ENCODE assay signal across 21 mouse cellular contexts in the genomic region with DNA sequence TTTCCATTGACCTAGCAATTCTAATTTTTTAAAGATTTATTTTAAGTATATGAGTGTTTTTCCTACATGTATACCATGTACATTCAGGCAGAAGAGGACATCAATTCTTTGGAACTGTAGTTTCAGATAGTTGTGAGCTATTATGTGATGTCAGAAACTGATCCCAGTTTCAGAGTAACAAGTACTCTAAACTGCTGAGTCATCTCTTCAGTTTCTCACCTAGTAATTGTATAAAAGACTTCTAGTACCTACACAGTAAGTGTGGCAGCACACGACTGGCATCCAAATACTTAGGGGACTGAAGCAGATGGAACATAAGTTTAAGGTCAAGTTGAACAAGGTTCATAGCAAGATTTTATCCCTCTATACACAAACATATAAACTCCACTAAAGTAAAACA. TPM values are rescaled to one million over a fixed set of nuclear protein-coding genes. Genes with fewer than 3 reads are reported as not detected.
DNase-seq lines count a peak whose midpoint lies in the region; TF ChIP-seq lines count a peak whose summit lies in the region.
"Had no signal": no experiment of that assay in that cellular context is flagged by ENCODE, and none has a peak within 500 bp of the region (broad histone marks: within the 10 kb centered on the region; RNA-seq: fewer than 3 reads in every experiment).

No protein-coding gene starts in this region.

- TF ChIP-seq EP300 in MEL (IDR thresholded peaks at IDR 0.05; ENCODE audit: low read depth in 1 of 2, low read length in 2 of 2): no peak

- H3K9ac ChIP-seq in MEL (ENCODE audit: control insufficient read depth, low read depth, low read length, poor library complexity, severe bottlenecking): no peak overlapping the region
- H3K9ac ChIP-seq: embryonic facial prominence, embryonic 13.5 days; embryonic facial prominence, embryonic 15.5 days; forebrain, embryonic 12.5 days had no signal

- no peaks in the 10 kb centered on the region; a peak in 1 of 4 replicates for H3K4me1 ChIP-seq in MEL (ENCODE audit: control insufficient read depth in 1 of 2, insufficient read depth in 2 of 2, low read length in 2 of 2)
- H3K4me1 ChIP-seq: embryonic facial prominence, embryonic 15.5 days; forebrain, embryonic 12.5 days had no signal

- H3K27me3 ChIP-seq in MEL (ENCODE audit: control insufficient read depth in 1 of 2, insufficient read depth in 2 of 2, low read length in 2 of 2): no peaks in the 10 kb centered on the region
- H3K27me3 ChIP-seq: embryonic facial prominence, embryonic 13.5 days; embryonic facial prominence, embryonic 15.5 days; forebrain, embryonic 12.5 days had no signal

- H3K4me3 ChIP-seq in layer of hippocampus, adult 2 months: no peak overlapping the region
- no peak overlapping the region for H3K4me3 ChIP-seq in MEL (ENCODE audit: control insufficient read depth in 1 of 2, insufficient read depth in 1 of 2, low read depth in 2 of 2, low read length in 2 of 2)
- H3K4me3 ChIP-seq: embryonic facial prominence, embryonic 13.5 days; embryonic facial prominence, embryonic 15.5 days; erythroblast, embryonic 14.5 days; forebrain, embryonic 10.5 days; forebrain, embryonic 12.5 days had no signal

- no peak for TF ChIP-seq POLR2A in MEL (IDR thresholded peaks at IDR 0.05; ENCODE audit: control insufficient read depth in 1 of 2, insufficient read depth in 1 of 2, low read depth in 1 of 2, low read length in 2 of 2, poor library complexity in 1 of 2)

- TF ChIP-seq CTCF in layer of hippocampus, adult 2 months (conservative IDR thresholded peaks at IDR 0.05): no peak
- TF ChIP-seq CTCF in MEL (IDR thresholded peaks at IDR 0.05 in 2 of 3, conservative IDR thresholded peaks at IDR 0.05 in 1 of 3; ENCODE audit: control insufficient read depth in 1 of 3, insufficient read depth in 1 of 3, low read depth in 2 of 3, low read length in 3 of 3, poor library complexity in 1 of 3, severe bottlenecking in 1 of 3): no peak

- TF ChIP-seq RAD21 in MEL (IDR thresholded peaks at IDR 0.05; ENCODE audit: low read depth, low read length): no peak

- no peak for DNase-seq in layer of hippocampus, adult 2 months (ENCODE audit: low spot score in 2 of 2)
- DNase-seq in layer of hippocampus, postnatal 36 days: no peak
- no peak for DNase-seq in MEL (ENCODE audit: low read depth, low spot score)
- no peak for DNase-seq in right cerebral cortex, postnatal 36 days (ENCODE audit: low spot score in 2 of 2)
- DNase-seq in ovary, postnatal 10 days (ENCODE audit: low spot score): no peak
- DNase-seq: adrenal gland, adult 8-10 months; adrenal gland, postnatal 25 days; B cell, adult 2 months; cerebellum, adult 11 months; cerebellum, adult 18-20 months; cerebellum, adult 8-10 months; cerebellum, adult 9-11 months; cerebellum, postnatal 14 days; cerebellum, postnatal 36 days; embryo, embryonic 11 days had no signal

- no peaks in the 10 kb centered on the region for H3K79me2 ChIP-seq in MEL (ENCODE audit: control insufficient read depth, insufficient read depth, low read length, poor library complexity)

- peak overlapping the region; percentile 15; the same call in 1 of the 2 replicates for H3K27ac ChIP-seq in layer of hippocampus, adult 2 months
- H3K27ac ChIP-seq in MEL (ENCODE audit: control insufficient read depth, low read depth, low read length): no peak overlapping the region
- H3K27ac ChIP-seq: embryonic facial prominence, embryonic 13.5 days; embryonic facial prominence, embryonic 15.5 days; forebrain, embryonic 10.5 days; forebrain, embryonic 12.5 days had no signal

- peaks cover 0 to 3% of the 10 kb centered on the region in 2 experiments; a peak in 1 of 4 replicates for H3K36me3 ChIP-seq in MEL (ENCODE audit: control insufficient read depth in 1 of 2, insufficient read depth in 2 of 2, low read length in 2 of 2)
- H3K36me3 ChIP-seq: embryonic facial prominence, embryonic 13.5 days; embryonic facial prominence, embryonic 15.5 days; forebrain, embryonic 12.5 days had no signal

- H3K9me3 ChIP-seq in MEL (replicated peaks; ENCODE audit: insufficient read depth, low read length): no peaks in the 10 kb centered on the region
- H3K9me3 ChIP-seq: embryonic facial prominence, embryonic 13.5 days; embryonic facial prominence, embryonic 15.5 days; forebrain, embryonic 10.5 days; forebrain, embryonic 12.5 days; G1E had no signal

TF ChIP-seq in MEL, 35 proteins besides CTCF, POLR2A, EP300 and RAD21:
- TF ChIP-seq MAFK (IDR thresholded peaks at IDR 0.05; ENCODE audit: borderline replicate concordance, low read depth, low read length) (0 out of 2 replicates have a peak, but pooled peaks have one; percentile 44), TCF12 (IDR thresholded peaks at IDR 0.05; ENCODE audit: low read depth, low read length) (no peak)

RNA-seq across cellular contexts. Expression of a gene that starts 6.6 kb away (rescaled TPM):
- 1 to 10 TPM; 1.7 TPM for total RNA-seq in layer of hippocampus, adult 2 months (2021)
- 1 to 10 TPM; 1.8 to 2.0 TPM for total RNA-seq in layer of hippocampus, postnatal 36 days (2021)
- 16.2 and 17.9 TPM in 2 replicates for total RNA-seq in MEL (2012; rRNA removed)
- polyA plus RNA-seq in MEL (2012; ENCODE audit: insufficient read depth in 1 of 2, insufficient read length in 2 of 2, low read depth in 1 of 2, low replicate concordance in 2 of 2, missing spikeins in 1 of 2): 10 to 100 TPM in 1 of 2 experiments, not detected in 1; 13.2 TPM

RNA-seq across cellular contexts. Expression of a gene that starts 6.9 kb away (rescaled TPM):
- 10 to 100 TPM; 28.4 to 28.5 TPM for total RNA-seq in layer of hippocampus, adult 2 months (2021)
- 10 to 100 TPM; 26.5 to 28.4 TPM for total RNA-seq in layer of hippocampus, postnatal 36 days (2021)
- 23.6 and 26.2 TPM in 2 replicates for total RNA-seq in MEL (2012; rRNA removed)
- 100 to 1,000 TPM in 1 of 2 experiments, 10 to 100 TPM in 1; 20.1 to 484 TPM for polyA plus RNA-seq in MEL (2012; ENCODE audit: insufficient read depth in 1 of 2, insufficient read length in 2 of 2, low read depth in 1 of 2, low replicate concordance in 2 of 2, missing spikeins in 1 of 2)

RNA-seq across cellular contexts. Expression of a gene that starts 35.9 kb away (rescaled TPM):
- 10 to 100 TPM; 60.1 to 66.9 TPM for total RNA-seq in layer of hippocampus, adult 2 months (2021)
- 10 to 100 TPM; 67.3 to 75.3 TPM for total RNA-seq in layer of hippocampus, postnatal 36 days (2021)
- 86.4 and 115 TPM in 2 replicates for total RNA-seq in MEL (2012; rRNA removed)
- 1,000 to 10,000 TPM in 1 of 2 experiments, 100 to 1,000 TPM in 1; 178 to 4,419 TPM for polyA plus RNA-seq in MEL (2012; ENCODE audit: insufficient read depth in 1 of 2, insufficient read length in 2 of 2, low read depth in 1 of 2, low replicate concordance in 2 of 2, missing spikeins in 1 of 2)

RNA-seq across cellular contexts. Expression of a gene that starts 38.2 kb away (rescaled TPM):
- total RNA-seq in layer of hippocampus, adult 2 months (2021): 1 to 10 TPM; 5.3 to 6.1 TPM
- total RNA-seq in layer of hippocampus, postnatal 36 days (2021): 1 to 10 TPM; 3.7 to 5.4 TPM
- total RNA-seq in MEL (2012; rRNA removed): 0.04 TPM in 1 of 2 replicates, not detected in the other
- under 1 TPM in 1 of 2 experiments, not detected in 1; 0.06 TPM for polyA plus RNA-seq in MEL (2012; ENCODE audit: insufficient read depth in 1 of 2, insufficient read length in 2 of 2, low read depth in 1 of 2, low replicate concordance in 2 of 2, missing spikeins in 1 of 2)
- polyA plus RNA-seq: erythroblast, embryonic 14.5 days; G1E had no signal
